Mouse (Mus musculus): ENCODE measurements at regions not wholly inside any gene's neighbourhood (a gene's known extent, or its start where the extent isn't known, plus 50 kb on each side); places are given as distances from the start of the nearest gene placed in this dataset.

DNA sequence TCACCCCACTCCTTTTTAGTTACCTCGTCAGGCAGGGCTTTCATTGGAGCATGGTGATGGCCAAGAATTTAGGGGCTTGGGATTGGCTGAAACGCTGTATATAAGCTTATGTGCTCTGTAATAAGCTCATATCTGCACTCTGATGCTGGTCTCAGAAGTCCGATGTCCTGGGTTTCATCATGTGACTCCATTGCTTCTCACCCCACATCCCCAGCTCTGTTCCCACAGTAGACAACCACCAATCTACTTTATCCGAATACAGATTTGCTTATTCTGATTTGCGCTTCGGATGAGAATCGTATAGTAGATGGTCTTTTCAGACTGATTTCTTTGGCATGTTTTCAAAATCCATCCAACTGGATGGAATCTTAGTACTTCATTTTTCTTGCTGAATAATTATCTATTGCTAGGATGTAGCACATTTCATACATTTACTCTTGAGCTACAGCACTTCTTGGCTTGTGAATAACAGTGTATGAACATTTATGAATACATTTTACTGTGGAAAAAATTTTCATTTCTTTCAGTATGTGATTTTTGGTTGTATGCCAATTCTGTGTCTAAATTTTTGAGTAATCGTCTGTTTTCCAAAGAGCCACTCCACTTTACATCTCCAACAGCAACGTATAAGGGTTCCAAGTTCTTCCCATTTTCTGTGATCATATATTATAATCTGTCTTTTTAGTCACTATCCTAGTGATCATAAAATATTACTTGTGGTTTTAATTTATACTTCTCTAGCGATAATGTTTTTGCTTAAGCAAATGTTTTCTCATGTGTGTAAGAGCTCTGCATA is 185.7 kb downstream of the Hace1 start:
- DNase-seq (ENCODE audit: low spot score in 2 of 2): no peak

- no peak for DNase-seq (ENCODE audit: low spot score in 2 of 2)
These were observed 202.1 kb downstream of the Hace1 start for GRCm38 (mm10) chr10:45779720-45780119.

GRCm38 (mm10) chr10:45783026-45783425 is 205.4 kb downstream of the Hace1 start:
- DNase-seq (ENCODE audit: low spot score in 2 of 2): no peak

DNA sequence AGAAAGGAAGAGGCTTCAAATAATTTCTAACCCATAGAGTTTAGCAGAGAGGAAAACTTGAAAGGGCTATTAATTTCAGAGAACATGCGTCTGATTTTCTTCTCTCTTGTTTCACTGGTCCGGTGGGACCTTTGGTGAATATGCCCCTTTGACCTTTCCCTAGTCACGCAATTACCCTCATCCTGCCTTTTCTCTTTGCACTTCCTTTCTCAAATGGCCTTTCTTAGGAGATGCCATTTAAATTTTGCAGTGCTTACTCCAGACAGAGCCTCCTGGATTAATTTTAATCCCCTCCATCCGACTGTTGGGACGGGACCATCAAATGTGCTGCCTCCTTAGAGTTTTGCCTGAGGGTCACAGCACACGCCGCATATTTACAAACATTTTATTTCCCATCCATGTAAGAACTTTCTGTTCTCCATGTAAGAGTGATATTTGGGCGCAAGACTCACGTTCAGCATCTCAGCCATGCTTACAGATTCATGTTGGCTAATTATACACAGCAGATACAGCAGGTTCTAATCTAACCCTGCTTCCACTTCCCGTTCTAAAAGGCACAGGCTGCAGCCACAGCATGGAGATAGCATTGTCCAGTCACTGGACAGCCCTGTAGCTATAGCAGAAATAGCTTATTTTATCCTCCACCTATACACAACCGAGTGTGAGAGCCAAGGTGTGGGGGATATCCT is 206.0 kb downstream of the Hace1 start:
- DNase-seq (ENCODE audit: low spot score in 2 of 2): no peak

GRCm38 (mm10) chr10:45784150-45784479 is 206.5 kb downstream of the Hace1 start:
- DNase-seq (ENCODE audit: low spot score in 2 of 2): no peak

DNA sequence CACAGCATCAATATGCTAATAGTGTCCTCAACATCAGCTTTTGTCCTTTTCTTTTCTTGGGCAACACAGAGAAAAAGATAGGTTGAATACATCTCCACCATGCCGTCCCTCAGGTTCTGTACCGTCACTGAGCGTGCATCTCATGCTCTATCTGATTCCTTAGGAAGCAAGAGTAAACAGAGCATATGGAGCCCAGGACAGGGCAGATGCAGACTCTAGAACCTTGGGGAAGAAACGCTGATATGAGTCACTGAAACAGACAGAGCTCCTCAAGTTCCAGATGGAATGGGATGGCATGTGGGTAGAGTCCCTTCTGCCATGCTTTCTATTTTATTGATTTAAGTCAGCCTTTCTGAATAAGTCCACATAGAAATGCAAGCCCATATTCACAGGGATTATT is 206.9 kb downstream of the Hace1 start:
- no peak for DNase-seq (ENCODE audit: low spot score in 2 of 2)

DNA sequence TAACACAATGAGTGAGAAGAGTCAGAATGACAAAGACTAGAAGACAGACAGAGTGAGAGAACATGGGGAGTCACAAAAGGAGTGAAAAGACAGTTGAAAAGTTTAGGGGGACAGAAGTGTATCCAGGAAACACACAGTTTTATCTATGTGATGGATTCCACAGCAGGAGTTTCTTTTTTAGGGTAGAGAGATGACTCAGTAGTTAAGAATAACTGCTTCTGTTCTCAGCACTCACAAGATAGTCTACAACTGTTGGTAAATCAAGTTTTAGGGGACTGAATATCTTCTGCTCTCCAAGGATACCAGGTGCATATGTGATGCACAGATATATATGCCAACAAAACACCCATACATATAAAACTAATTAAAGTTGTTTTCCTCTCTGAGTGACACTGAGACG is 210.7 kb downstream of the Hace1 start:
- DNase-seq (ENCODE audit: low spot score in 2 of 2): no peak

- DNase-seq (ENCODE audit: low spot score in 2 of 2): no peak
These were observed 218.0 kb downstream of the Hace1 start for GRCm38 (mm10) chr10:45795582-45795981.

GRCm38 (mm10) chr10:45800070-45800851 is 222.6 kb downstream of the Hace1 start:
- DNase-seq (ENCODE audit: low spot score in 2 of 2): no peak

DNA sequence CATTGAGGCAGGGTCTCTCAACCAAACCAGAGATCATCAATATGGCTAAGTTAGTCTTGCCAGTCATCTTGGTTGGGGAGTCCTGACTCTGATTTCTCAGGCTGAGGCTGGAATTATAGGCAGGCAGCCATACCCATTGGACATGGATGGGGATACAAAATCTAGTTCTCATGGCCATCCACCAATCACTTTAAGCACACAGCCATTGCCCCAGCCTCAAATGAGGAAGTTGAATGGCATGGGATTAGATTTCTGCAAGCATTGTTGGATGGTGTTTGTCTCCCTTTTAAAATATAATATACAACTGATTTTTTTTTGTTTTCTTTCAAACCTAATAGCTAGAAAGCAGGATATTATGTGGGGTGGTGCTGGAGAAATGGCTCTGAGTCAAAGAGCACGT is 223.8 kb downstream of the Hace1 start:
- DNase-seq (ENCODE audit: low spot score in 2 of 2): no peak

DNA sequence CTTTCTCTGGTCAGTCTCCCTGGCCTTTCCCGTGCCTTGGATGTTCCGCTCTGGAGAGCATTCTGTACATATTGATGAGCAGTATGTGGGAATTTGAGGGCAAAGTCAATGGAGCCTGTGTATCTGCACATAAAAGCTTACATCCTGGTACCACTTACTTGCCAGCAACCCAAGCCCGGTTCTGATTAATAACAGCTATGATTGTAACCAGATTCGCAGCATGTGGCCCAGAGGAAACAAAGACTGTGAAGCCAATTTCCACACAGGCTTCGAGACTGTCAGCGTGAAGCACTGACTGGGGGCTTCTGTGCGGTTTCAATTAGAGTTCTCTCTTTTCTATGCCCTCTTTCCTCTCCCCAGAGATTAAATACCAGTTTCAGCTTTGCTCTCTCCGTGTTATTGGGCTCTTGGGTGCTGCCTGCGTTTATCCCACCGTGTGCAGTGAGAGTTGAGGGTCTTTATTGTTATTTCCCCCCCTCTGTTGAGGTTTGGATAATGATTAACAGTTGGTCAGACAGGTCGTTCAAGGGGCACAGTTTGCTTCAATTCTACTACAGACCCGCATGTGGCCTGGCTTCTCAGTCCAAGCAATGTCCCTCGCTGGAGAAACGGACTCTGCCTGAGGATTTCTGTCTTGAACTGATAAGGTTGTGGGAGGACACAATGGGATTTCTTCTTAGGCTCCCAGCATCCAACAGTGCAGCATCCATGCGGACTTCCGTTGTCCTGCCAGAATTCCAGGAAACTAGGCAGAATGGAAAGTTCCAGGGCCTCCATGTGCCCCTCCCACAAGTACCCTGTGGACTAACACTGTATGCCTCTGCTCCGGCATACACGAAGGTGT is 229.6 kb downstream of the Hace1 start:
- no peak for DNase-seq (ENCODE audit: low spot score in 2 of 2)

DNA sequence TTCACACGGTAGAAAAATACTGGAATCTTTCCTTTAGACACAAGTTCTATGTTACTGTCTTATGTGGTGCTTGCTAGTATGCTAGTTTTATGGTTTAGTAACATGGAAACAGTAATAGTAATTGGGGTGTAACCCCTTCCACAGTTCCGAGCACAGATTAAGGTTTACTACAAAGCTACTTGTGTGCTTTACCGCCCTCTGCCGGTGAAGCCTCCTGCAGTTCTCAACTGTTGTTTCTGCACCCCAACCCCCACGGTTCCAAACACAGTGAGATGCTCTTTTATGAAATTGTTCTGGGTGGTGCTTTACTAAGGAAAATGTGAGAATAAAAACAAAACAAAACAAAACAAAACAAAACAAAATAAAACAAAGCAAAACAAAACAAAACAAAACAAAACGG is 234.3 kb downstream of the Hace1 start:
- DNase-seq (ENCODE audit: low spot score in 2 of 2): peak in 1 of 2 experiments; percentile 10

DNA sequence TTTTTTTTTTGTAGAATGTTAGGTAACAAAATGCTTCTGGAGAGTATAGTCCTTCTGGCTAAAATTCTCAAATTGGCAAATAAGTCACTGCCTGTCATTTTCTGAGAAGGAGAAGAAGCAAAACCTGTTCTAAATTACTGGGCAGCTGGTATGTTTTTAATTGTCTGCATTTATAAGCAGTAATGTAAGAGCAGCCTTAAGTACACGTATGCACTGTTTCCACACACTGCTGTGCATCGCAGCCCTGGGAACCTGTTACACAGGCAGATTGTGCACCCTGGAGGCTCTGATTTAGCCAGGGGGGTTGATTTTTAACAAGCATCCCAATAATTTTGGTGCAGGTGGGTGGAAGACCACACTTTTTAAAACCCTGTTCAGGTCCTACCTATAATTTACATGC is 236.2 kb downstream of the Hace1 start:
- DNase-seq (ENCODE audit: low spot score in 2 of 2): no peak

GRCm38 (mm10) chr10:45816679-45817078 is 239.1 kb downstream of the Hace1 start:
- no peak for DNase-seq (ENCODE audit: low spot score in 2 of 2)

DNA sequence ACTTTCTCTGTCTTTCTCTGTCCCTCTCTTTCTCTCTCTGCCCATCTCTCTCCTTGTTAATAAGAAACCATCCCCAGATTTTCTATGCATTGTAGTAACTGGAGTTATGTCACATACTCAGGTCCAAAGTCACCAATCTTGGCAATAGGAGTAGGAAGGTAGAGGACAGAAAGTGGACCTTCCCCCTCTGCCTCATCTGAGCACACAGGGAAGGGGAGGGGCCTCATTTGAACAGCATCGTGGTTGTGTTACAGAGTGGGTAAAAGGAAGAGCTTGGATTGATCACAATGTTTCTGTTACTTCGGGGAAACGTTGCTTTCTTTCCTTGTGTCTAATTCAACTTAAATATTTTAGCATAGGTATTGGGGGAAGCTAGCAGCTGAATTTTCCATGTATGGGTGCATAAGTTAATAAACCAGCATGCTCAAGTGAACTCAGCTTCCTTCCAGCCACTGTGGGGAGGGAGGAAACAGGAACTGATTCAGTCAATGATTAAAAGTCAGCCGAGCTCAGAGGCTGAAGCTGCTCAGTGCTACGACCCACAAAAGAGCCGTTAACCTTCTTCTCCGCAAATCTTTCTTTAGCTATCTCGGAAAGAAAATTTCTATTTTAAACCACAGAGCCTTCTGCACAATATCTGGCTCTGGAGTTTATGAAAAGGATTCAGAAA is 243.5 kb downstream of the Hace1 start:
- no peak for DNase-seq (ENCODE audit: low spot score in 2 of 2)

DNA sequence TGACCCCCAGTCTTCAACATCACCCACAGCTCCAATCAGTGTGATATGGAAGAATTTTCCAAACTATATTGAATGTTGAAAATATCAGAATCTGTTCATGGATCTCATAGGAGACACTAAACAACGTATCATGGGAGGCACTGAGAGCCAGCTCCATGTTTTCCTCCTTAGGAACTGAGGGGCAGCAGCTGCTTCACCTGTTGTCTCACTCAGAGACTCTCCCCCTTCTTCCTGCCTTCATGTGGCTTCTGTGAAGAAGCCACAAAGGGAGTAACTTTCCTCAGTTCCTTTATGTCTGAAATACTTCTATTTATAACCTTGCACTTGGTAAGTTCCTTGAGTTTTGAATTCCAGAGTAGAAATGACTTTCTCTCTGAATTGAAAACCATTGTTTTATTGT is 244.6 kb downstream of the Hace1 start:
- no peak for DNase-seq (ENCODE audit: low spot score in 2 of 2)

- DNase-seq (ENCODE audit: low spot score in 2 of 2): no peak
These were observed 246.0 kb downstream of the Hace1 start for GRCm38 (mm10) chr10:45823612-45824011.

GRCm38 (mm10) chr10:45848654-45849053 is 271.0 kb downstream of the Hace1 start:
- no peak for DNase-seq (ENCODE audit: low spot score in 2 of 2)

GRCm38 (mm10) chr10:45849841-45850240 is 272.2 kb downstream of the Hace1 start:
- DNase-seq (ENCODE audit: low spot score in 2 of 2): no peak

DNA sequence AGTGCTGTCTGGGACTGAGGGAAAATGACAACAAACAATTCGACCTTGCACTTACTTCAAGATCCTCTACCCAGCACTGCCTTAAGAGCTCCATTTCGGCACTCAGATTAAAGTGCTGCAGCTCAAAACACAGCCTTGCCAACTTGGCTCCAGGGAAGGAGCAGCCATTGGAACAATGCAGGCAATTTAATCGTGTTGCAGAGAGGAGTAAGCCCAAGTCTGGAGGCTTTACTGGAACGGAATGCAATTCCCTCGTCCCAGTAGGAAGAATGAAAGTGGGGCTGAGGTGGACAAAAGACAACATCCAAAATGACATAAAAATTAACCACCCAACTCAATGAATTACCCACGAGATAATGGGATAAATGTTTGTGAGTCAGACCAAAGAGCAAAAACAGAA is 273.0 kb downstream of the Hace1 start:
- DNase-seq (ENCODE audit: low spot score in 2 of 2): no peak

- no peak for DNase-seq (ENCODE audit: low spot score in 2 of 2)
These were observed 275.1 kb downstream of the Hace1 start for GRCm38 (mm10) chr10:45852688-45853087.
